Mouse (Mus musculus): Measurements from ENCODE around the gene Grhl3.
"Not testable (repeated sequence)": the region's sequence is repeated elsewhere in the genome, so short reads cannot be mapped to it uniquely, and the experiment has no call there.

Gene Grhl3

DNA sequence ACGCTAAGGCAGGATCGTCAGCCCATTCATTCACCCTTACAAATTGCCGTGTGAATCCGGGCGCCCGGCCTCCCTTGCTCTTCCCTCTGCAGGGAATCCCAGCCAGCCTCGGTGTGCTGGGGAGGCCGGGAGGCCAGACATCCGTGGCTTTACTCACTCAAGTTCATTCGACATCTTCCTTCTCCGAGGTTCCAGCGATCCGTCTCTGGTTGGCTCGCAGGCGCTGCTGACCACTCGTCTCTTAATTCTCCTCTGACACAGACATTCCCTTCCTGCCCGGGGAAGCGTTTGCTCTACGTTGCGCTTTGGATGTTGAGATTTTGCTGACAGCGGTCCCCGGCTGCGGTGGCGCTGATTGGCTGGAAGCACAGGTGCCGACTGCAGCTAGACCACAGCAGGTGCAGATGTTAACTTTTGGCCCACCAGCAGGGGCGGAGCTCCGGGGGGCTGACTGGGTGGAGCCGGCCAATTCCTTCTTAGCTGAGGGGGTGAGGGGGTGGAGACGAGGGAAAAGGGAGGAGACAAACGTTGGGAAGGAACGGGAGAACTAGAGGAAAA is at the start of gene Grhl3:
Gene Grhl3 (minus strand): TSS at position 380 of the 558 bp plus-strand sequence.
- DNase-seq (ENCODE audit: low read depth, low spot score), result no peak

DNA sequence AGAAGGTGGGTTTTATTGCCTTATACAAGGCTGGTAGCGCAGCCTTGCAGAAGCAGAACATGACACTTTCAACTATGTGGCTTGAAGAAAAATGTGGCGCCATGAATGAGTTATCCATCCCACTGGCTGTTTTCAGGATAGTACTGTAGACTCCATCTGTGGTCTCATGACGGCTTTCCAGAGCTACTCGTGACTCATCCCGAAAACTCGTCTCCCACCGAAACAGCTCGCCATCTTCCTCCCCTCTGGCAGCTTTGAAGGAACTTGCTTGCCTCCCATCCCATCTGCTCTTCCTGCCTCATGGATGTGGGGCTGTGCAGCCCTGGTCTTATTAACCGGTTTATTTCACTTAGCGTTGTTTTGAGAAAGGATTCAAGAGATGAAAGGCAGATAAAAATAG is 48.9 kb upstream of the Grhl3 start:
- no peak for DNase-seq (ENCODE audit: low read depth, low spot score)

DNA sequence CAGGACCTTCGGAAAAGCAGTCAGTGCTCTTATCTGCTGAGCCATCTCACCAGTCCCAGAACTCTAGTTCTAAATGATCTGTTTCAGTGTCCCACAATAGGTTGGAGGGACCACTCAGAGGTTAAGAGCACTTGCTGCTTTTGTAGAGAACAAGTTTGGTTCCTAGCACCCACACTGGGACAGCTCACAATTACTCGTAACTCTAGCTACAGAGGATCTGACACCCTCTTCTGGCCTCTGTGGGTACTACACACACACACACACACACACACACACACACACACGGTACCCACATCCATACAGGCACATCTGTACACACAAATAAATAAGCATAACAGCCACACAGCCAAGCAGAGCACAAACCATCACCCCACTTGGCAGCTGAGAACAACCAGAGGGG is 47.0 kb upstream of the Grhl3 start:
- no peak for DNase-seq (ENCODE audit: low read depth, low spot score)

DNA sequence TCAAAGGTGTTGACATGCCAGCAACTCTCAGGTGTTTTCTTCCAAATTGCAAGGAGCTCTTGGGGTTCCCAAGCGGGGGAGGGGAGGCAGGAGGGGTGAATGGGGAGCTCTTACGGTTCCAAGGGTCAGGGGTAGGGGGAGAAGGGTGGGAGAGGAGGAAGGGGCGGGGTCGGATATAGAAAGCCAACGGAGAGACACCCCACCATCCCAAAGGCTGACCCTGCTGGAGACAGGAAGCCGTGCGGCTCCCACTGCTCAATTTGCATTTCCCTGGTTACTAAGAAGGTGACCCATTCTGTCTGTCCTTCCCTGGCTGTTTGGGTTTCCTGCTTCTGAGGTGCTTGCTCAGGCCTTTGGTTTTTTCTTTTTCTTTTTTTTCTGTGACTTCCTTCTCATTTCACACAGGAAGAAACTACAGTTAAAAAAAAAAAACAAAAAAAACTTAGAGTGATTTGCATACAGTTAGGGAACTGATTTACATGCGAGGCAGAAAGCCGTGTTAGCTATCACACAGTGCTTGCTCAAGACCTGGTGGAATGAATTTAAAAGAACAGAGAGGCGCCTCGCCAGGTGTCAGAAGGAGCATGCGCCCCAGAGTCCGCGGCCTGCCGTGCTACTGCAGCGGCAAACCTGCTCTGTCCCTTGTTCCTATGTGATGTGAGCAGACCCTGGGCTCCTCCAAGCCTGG is 44.5 kb upstream of the Grhl3 start:
- DNase-seq (ENCODE audit: low read depth, low spot score), result no peak

DNA sequence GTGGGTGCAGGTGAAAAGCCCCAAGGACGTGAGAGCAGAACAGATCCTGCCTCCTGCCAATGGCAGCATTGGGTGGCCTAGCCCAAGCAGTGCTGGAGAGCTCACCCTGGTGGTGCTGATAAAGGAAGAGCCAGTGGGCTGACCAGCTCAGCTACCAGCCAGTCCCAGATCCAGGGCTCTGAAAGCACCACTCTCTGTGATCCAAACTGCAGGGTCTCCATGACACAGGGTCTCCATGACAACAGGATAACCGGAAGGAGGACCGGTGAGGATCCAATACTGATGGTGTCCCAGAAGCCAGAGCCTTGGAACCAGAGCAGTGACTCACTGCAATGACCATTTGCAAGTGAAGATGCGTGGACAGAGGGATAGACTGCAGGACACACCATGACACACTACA is 43.6 kb upstream of the Grhl3 start:
- no peak for DNase-seq (ENCODE audit: low read depth, low spot score)

DNA sequence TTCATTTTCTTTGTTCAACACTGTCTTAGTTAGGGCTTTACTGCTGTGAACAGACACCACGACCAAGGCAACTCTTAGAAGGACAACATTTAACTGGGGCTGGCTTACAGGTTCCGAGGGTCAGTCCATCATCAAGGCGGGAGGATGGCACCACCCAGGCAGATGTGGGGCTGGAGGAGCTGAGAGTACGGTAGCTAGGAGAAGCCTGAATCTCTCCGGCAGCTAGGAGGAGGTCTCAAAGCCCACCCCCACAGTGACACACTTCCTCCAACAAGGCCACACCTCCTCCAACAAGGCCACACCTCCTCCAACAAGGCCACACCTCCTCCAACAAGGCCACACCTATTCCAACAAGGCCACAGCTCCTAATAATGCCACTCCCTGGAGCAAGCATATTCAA is 41.9 kb upstream of the Grhl3 start:
- not testable (repeated sequence) for DNase-seq (ENCODE audit: low read depth, low spot score)

DNA sequence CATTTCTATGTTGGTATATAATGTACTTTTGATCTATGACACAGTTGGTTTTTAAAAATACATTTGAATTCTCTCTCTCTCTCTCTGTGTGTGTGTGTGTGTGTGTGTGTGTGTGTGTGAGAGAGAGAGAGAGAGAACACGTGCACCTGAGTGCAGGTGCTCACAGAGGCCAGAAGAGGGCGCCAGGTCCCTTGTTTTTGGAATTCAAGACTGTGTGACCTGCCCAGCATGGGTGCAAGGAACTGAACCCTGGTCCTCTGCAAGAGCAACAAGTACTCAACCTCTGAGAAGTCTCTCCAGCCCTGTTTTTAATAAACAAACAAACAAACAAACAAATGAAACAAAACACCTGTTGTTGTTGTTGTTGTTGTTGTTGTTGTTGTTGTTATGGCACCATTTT is 36.6 kb upstream of the Grhl3 start:
- no peak for DNase-seq (ENCODE audit: low read depth, low spot score)

DNA sequence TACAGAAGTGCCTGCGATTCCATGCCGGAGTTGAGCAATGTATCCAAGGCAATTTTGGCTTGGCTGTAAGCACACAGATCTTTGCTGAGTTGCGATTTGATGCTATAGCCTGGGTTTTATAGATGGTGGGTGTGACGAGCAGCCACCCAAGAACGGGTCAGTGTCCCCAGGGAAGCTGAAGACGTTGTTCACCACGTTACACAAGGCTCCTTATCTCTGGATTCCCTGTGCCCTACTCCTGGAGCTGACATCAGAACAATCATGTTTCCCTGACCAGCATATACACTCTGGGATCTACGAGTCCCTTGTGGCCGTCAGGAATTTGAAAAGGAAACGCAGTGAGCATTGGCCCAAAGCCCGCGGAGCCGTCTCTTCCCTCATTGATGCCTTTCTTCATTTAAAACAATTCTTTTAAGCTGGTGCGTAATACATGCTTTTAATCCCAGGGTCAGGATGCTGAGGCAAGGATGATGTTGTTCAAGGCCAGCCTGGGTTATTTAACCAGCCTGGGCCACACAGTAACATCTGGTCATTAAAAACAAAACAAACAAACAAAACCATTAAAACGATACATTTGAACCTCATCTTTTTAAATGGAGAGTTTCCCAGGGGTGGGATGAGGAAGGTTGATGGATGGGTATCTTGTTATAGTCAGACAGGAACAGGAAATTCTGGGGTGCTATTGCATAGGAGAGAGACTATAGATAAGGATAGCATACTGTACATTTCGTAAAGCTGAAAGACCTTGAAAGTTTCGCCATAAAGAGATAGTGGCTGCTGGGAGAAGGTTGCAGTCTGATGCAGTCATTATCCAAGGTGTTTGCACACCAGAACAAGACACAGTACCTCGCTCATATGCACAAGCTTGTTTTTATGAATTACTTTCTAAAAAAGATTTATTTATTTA is 34.8 kb upstream of the Grhl3 start:
- DNase-seq (ENCODE audit: low read depth, low spot score), result no peak

DNA sequence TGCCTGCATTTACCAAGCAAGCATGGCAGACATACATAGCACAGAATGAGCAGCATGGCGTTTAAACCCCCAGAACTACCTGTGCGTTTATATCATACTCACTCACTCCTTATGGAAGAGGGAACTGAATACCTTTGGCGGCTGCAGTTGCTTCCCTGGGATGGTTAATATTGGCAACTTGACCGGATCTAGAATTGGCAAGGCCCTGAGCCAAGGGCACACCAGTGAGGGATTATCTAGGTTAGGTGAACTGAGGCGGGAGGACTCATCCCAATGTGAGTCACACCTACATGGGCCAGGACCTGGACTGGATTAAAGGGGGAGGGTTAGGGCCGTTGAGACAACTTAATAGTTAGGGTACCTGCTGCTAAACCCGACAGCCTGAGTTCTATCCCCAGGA is 32.8 kb upstream of the Grhl3 start:
- no peak for DNase-seq (ENCODE audit: low read depth, low spot score)

DNA sequence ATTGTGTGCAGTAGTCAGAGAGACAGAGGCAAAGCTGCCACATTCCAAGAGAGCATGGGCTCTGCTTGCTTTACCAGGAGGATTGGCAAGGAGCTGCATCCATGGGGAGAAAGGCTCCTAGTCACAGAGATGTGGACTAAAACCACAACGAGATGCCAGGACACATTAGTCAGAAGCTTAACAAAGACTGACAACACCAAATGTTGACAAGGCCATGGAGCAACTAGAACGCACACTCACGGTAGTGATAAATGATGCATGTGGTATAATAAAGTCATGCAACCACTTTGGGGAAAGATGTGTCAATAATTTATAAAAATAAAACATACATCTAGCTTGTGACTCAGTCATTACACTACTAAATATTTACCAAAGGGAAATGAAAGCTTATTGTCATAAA is 28.1 kb upstream of the Grhl3 start:
- DNase-seq (ENCODE audit: low read depth, low spot score), result peak; percentile 75

DNA sequence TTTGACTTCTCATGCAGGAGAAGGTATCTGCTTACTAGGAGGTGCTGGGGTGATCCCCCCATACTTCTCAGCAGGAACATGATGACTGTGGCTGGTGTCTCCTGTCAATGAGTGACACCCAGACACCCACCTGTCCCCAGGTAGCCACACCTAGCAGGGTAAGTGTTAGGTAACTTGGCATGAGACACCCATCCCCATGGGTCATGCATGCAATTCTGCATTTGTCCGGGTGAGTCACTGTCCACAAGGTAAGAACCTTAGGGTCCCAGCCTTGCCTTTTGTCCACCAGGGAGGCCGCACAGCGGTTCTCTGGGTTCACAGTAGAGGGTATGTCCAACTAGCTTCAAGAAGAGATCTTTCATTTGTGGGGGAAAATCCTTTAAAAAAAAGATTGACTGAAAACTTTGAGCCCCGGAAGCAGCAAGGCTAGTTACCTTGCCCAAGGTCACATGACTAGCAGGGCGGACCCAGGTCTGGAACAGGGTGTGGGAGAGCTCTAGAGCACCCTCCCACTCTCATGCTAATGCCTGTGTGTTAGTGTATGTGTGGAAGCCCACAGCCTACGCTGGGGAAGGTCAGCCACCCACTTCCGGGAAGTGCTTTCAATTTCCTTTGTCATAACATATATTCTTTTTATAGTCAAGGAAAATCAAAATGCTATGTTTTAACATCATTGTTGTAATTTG is 26.2 kb upstream of the Grhl3 start:
- no peak for DNase-seq (ENCODE audit: low read depth, low spot score)

DNA sequence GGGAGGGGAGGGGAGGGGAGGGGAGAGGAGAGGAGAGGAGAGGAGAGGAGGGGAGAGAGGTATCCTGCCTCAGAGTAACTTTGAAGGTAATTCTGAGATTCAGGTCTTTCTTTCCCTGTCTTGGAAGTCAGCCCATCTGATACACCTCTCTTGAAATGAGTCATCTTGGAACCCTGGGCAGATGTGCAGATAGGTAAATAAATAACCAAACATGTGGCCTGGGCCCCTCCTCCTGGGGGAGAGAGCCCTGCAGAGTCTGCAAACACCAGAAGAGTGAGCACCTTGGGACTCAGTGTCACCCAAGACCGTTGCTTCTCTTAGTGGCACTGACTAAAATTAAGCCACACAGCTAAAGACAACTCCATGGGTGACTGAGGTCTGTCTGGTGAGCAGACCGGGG is 25.6 kb upstream of the Grhl3 start:
- peak; percentile 18 for DNase-seq (ENCODE audit: low read depth, low spot score)

DNA sequence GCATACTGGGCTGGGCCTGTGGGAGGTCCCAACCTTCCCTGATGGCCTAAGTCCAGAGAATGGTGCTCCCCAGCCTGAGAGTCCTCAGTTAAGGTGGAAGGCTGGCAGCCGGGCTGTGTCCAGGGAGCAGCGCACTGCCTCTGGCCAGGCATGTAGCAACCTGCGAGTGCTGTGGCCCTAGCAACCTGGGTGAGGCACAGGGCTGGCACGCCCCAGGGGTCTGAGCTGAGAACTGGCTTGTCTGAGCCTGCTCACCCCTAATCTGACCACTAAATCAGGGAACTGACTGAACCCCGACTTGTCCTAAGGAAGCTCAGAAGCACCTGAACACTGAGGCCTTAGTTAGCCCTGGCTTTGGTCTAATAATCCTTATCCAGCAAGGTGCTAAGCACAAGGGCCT is 24.1 kb upstream of the Grhl3 start:
- no peak for DNase-seq (ENCODE audit: low read depth, low spot score)

DNA sequence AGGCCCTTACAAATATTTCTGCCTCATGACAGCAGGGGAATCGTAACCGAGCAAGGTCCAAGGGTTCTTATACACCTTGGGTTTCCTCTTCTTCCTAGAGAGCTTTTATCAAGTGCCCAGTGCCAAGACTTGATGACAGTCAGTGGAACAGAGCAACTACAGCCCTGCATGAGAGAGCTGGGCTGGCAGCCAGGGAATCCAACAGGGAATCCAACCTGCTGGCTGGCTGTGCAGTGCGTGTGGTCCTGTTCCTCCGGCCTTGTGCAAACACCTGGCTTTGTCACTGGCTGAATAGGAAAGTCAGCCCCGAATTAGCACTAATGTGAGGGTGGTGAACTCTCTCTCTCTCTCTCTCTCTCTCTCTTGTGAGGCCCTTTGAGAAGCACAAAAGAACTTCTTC is 22.5 kb upstream of the Grhl3 start:
- DNase-seq (ENCODE audit: low read depth, low spot score), result no peak

DNA sequence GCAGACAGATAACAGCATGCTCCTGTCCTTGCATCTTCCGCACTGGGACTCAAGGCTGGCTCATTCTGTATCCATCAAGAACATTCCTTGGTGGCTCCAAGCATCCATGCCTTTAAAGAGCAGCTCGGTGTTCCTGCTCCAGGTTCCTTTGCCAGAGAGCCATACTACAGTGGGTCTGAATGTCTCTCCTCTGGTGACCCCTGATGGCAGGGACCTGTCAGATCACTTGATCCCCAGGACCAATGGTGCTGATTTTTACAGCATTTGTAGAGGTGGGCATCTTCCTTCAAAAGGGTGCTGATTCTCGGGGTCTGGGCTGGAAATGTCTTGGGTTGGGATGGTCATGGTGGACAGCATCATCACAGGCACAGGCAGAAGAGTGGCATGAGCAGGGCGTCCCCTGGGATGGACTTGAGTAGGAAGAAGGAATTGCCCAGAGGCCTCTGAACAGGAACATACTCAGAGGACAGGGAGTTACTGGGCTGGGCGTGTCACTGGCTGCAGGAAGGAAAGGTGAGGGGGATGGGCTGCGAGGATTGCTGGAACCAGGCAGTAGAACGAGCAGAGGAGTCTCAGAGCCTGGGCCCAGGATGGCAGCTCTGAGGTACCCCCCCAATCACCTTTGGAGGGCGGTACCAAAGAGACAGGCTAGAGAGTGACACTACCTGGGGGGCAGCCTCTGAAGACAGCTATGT is 18.3 kb upstream of the Grhl3 start:
- DNase-seq (ENCODE audit: low read depth, low spot score), result no peak

DNA sequence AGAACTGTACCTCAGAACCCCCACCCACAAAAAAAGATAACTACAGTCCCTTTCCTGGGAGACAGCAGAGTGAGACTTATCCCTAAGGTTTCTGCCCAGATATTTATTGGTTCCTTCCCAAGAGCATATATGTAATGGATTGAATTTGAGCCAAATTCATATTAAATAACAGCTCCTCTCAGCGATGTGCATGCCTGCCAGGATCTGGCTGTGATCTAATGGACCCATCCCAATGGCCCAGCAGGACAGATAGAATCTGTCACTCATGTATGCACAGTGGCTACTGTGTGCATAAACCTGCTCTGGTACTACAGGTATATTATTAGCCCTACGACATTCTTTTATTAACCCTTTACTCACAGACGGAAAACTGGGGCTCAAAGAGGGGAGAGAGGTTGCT is 17.7 kb upstream of the Grhl3 start:
- DNase-seq (ENCODE audit: low read depth, low spot score), result no peak

DNA sequence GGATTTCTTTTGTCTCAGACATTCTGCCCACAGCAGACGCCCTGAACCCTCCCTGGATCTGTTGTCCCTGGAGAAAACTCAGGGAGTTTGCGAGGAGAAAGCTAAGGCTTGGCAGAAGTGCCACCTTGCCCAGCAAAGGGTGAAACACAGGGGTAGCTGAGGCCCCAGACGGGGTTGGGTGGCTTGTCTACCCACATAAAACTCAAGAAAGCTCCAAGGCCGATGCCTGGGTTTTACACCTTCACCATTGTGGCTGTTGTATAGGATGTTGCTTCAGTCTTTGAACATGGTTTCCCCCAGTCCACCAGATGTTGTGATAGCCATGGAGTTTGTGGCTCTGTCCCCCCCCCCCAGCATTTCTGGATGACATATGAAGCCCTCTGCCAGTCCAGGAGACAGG is 11.4 kb upstream of the Grhl3 start:
- DNase-seq (ENCODE audit: low read depth, low spot score), result no peak

DNA sequence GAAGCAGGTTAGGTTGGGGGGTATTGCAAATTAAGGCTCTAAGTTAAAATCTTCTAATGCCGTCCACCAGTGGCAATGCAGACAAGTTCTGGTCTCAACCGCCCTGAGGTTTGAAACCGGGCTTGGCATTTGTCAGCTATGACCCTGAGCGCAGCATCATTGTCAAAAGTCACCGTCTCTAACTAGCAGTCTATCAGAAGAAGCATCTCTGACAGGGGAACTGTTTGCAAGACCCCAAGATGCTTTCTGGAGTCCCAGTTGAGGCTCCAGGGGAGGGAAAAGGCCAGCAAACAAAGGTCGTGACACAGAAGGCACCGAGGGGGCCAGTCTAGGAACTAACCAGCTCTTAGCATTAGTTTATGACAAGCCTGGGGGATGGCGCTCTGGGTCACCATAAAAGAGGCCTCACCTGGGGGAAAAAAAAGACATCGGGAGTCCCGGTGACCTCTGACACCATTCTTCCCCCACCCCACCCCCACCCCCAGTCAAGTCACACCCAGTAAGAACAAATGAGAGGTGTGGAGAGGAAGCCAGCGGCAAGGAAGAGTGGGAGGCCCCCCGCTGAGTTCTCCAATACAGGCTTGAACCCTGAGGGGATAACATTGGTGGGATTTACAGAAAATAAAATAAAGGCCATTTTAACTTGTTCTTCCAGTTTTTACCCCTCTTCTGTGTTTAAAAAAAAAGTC is 7.9 kb upstream of the Grhl3 start:
- no peak for DNase-seq (ENCODE audit: low read depth, low spot score)

DNA sequence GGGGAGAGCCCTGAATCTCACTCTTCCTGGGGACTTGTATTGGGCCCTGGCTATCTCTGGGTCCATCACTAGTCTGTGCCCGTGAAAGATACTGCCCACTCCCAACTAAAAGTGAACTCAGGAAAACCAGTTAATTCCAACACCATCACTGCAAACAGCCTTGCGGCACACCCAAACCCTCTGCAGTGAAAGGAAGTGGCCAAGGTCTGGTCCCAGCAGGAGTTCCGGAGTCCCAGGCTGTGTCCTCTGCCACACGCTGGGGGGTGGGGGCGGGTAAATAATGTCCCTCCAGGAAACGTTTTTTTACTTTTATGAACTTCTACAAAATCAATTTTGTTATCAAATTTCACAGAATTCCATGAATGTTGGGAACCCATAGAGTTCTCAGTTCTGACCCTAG is 6.3 kb upstream of the Grhl3 start:
- DNase-seq (ENCODE audit: low read depth, low spot score), result no peak

DNA sequence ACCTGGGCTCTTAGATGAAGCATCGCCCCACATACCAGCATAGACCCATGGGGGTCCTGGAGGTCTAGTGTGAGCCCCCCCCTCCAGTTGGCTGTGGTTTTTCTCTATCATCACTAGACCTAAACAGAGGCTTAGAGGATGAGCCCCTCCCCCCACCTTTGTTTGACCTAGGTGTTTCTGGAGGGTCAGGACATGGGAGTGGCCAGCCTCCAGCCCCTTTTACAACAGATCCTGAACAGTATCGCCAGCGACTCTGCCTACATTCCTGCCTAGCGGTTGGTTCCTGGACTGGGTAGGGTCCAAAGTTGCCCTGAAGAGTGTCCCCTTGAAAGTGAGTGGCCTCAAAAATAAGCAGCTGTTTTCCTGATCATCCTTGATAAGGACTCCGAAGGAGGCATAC is 5.1 kb upstream of the Grhl3 start:
- no peak for DNase-seq (ENCODE audit: low read depth, low spot score)

Data from 3T3-L1 (cell line).